Mouse (Mus musculus): ENCODE measurements around the gene Tomm6. TPM values are rescaled to one million over a fixed set of nuclear protein-coding genes. Genes with fewer than 3 reads are reported as not detected.
A peak's percentile ranks its signal among the peaks of the same experiment; 100 is the strongest.

Gene Tomm6
- polyA plus RNA-seq (2015; fragmentation: Nextera tagmentation; extraction: Ambion mirVana) = 426 and 427 TPM in 2 replicates

GRCm38 (mm10) chr17:47688344-47688607 lies at the start of gene Tomm6:
Gene Tomm6 (minus strand): TSS chr17:47688386.
- 0 out of 2 replicates have a peak, but pooled peaks cover 7% of the 10 kb centered on the region for H3K36me3 ChIP-seq (ENCODE audit: control insufficient read depth, insufficient read depth, low read length)
- peak within 1 kb of the TSS; percentile 87 for H3K27ac ChIP-seq (ENCODE audit: low read length)
- H3K27me3 ChIP-seq (replicated peaks; ENCODE audit: control insufficient read depth, insufficient read depth, low read length) = no peaks in the 10 kb centered on the region
- no peaks in the 10 kb centered on the region for H3K9me3 ChIP-seq (ENCODE audit: control insufficient read depth, low read length)
- peak within 1 kb of the TSS; percentile 91 for H3K4me3 ChIP-seq (ENCODE audit: low read length)
- peak within 1 kb of the TSS; percentile 97 for H3K4me2 ChIP-seq (ENCODE audit: low read depth, low read length)
- 1% methylated on average over 9 of the region's 9 CpGs for WGBS
- peak within 1 kb of the TSS; percentile 86 for H3K9ac ChIP-seq (ENCODE audit: low read depth, low read length)
- H3K4me1 ChIP-seq (ENCODE audit: control insufficient read depth, insufficient read depth, low read length) = peaks cover 10% of the 10 kb centered on the region; the same call in 1 of the 2 replicates
- ATAC-seq = no peak

GRCm38 (mm10) chr17:47737271-47738065 lies 49.3 kb upstream of the Tomm6 start:
- H3K4me2 ChIP-seq (ENCODE audit: low read depth, low read length) = peak overlapping the region; percentile 94
- no peaks in the 10 kb centered on the region for H3K27me3 ChIP-seq (replicated peaks; ENCODE audit: control insufficient read depth, insufficient read depth, low read length)
- 1% methylated on average over 49 of the region's 60 CpGs for WGBS
- H3K4me3 ChIP-seq (ENCODE audit: low read length) = peak overlapping the region; percentile 77
- peak; percentile 87 for ATAC-seq
- H3K27ac ChIP-seq (ENCODE audit: low read length) = peak overlapping the region; percentile 94
- no peaks in the 10 kb centered on the region for H3K36me3 ChIP-seq (ENCODE audit: control insufficient read depth, insufficient read depth, low read length)
- peaks cover 24% of the 10 kb centered on the region for H3K4me1 ChIP-seq (ENCODE audit: control insufficient read depth, insufficient read depth, low read length)
- peak overlapping the region; percentile 80 for H3K9ac ChIP-seq (ENCODE audit: low read depth, low read length)
- no peaks in the 10 kb centered on the region for H3K9me3 ChIP-seq (ENCODE audit: control insufficient read depth, low read length)

- ATAC-seq = peak; percentile 67
- Histone ChIP-seq H3K27me3 (replicated peaks; ENCODE audit: control insufficient read depth, insufficient read depth, low read length) (no peaks in the 10 kb centered on the region), H3K9ac (ENCODE audit: low read depth, low read length) (peak within 1 kb of the TSS; percentile 80), H3K9me3 (ENCODE audit: control insufficient read depth, low read length) (no peaks in the 10 kb centered on the region), H3K36me3 (ENCODE audit: control insufficient read depth, insufficient read depth, low read length) (no peaks in the 10 kb centered on the region), H3K4me2 (ENCODE audit: low read depth, low read length) (peak within 1 kb of the TSS; percentile 94), H3K27ac (ENCODE audit: low read length) (peak within 1 kb of the TSS; percentile 94), H3K4me1 (ENCODE audit: control insufficient read depth, insufficient read depth, low read length) (peaks cover 24% of the 10 kb centered on the region), H3K4me3 (ENCODE audit: low read length) (peak within 1 kb of the TSS; percentile 77)
- WGBS = under 1% methylated on average over 45 of the region's 47 CpGs
These were observed 48.7 kb upstream of the Tomm6 start, which contains the start of gene Tfeb for GRCm38 (mm10) chr17:47736856-47737255. Gene Tfeb (plus strand): TSS chr17:47737030.

DNA sequence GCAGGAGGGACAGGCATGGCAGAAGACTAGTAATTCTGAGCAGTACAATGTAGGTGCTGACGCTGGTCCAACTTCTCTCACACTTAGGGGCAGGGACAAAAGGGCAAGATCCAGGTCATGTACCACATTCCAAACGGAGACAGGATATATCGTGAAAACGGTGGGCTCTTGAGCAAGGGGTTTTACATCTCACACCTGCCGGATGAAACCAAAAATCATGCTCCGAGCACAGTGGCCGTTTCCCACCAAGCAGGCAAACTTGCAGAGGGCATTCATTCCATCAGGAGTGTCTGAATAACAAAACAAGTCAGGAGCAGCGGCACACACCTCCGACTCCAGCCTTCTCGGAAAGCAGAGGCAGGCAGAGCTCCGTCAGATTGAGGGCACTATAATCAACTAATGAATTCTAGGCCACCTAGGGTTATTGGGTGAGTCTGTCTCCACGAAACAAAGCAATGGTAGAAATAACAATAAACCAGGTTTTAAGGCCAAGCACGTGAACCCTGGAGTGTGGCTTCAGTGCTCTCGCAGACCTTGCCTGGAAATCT lies 47.4 kb upstream of the Tomm6 start:
- Histone ChIP-seq H3K36me3 (ENCODE audit: control insufficient read depth, insufficient read depth, low read length) (no peaks in the 10 kb centered on the region), H3K9me3 (ENCODE audit: control insufficient read depth, low read length) (no peaks in the 10 kb centered on the region), H3K4me2 (ENCODE audit: low read depth, low read length) (no peak overlapping the region), H3K27ac (ENCODE audit: low read length) (no peak overlapping the region), H3K4me1 (ENCODE audit: control insufficient read depth, insufficient read depth, low read length) (peaks cover 15% of the 10 kb centered on the region), H3K9ac (ENCODE audit: low read depth, low read length) (no peak overlapping the region), H3K4me3 (ENCODE audit: low read length) (no peak overlapping the region), H3K27me3 (replicated peaks; ENCODE audit: control insufficient read depth, insufficient read depth, low read length) (no peaks in the 10 kb centered on the region)
- ATAC-seq = no peak
- WGBS = 76% methylated on average over 14 of the region's 14 CpGs

DNA sequence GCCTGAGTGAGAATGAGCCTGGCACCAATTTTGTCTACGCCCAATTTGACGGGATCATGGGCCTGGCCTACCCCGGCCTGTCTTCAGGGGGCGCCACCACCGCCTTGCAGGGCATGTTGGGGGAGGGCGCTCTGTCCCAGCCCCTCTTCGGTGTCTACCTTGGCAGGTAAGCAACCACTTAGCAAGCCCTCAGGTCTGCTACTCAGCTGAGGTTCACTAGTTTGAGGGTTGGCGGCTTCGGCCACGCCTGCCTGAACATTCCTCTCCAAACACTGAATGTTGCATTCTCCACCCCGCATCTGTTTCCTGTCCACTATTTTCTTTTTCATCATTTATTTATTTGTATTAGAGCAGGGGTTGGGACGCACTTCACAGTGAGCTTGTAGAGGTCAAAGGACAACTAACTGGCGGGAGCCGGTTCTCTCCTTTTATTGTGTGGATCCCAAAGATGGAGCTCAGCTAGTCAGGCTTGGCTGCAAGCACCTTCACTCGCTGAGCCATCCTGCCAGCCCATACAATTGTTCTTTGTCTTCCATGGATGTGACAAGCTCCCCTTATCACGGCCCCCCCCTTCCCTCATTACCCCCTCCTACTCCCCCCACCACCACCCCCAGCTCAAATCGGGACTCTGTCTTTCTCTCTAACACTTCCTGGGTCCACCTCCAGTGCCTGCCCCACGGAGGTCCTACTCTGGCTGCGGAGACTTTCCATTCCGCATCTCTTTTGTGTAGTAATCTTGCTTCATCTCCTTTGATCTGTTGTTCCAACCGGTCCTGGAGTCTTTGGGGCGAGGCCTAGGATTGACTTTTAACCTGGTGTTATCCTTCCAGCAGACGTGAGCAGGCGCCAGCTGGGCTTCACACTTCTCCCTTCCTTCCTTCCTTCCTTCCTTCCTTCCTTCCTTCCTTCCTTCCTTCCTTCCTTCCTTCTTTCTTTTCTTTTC lies 42.7 kb upstream of the Tomm6 start:
- no peaks in the 10 kb centered on the region for H3K4me1 ChIP-seq (ENCODE audit: control insufficient read depth, insufficient read depth, low read length)
- H3K4me3 ChIP-seq (ENCODE audit: low read length) = no peak overlapping the region
- no peaks in the 10 kb centered on the region for H3K27me3 ChIP-seq (replicated peaks; ENCODE audit: control insufficient read depth, insufficient read depth, low read length)
- ATAC-seq = peak; percentile 5; the same call in 1 of the 2 replicates
- 51% methylated on average over 24 of the region's 24 CpGs for WGBS
- no peak overlapping the region for H3K27ac ChIP-seq (ENCODE audit: low read length)
- H3K9ac ChIP-seq (ENCODE audit: low read depth, low read length) = no peak overlapping the region
- H3K4me2 ChIP-seq (ENCODE audit: low read depth, low read length) = no peak overlapping the region
- no peaks in the 10 kb centered on the region for H3K9me3 ChIP-seq (ENCODE audit: control insufficient read depth, low read length)
- no peaks in the 10 kb centered on the region for H3K36me3 ChIP-seq (ENCODE audit: control insufficient read depth, insufficient read depth, low read length)

DNA sequence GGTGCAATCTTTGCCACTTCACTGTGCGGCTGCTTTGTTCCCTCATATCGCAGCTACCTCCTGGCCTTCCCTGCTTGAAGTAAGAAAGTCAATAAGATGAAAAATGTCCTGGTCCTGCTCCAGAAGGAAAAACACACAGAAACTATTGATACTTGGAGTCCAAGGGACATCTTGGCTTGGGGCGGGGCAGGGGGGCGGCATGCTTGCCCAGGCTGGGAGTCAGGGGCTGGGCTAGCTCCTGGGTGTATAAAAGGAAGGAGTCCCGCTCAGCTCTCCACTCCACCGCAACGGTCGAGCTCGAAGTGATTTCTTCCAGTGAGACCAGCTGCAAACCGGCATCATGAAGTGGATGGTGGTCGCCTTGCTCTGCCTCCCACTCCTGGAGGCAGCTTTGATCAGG lies 38.4 kb upstream of the Tomm6 start, which contains the start of gene Pgc:
Gene Pgc, plus strand, starts transcription at position 277 of the 400 bp plus-strand sequence.
- H3K4me1 ChIP-seq (ENCODE audit: control insufficient read depth, insufficient read depth, low read length) = no peaks in the 10 kb centered on the region
- no peaks in the 10 kb centered on the region for H3K27me3 ChIP-seq (replicated peaks; ENCODE audit: control insufficient read depth, insufficient read depth, low read length)
- no peak for ATAC-seq
- no peak within 1 kb of the TSS for H3K9ac ChIP-seq (ENCODE audit: low read depth, low read length)
- H3K9me3 ChIP-seq (ENCODE audit: control insufficient read depth, low read length) = no peaks in the 10 kb centered on the region
- WGBS = 69% methylated on average over 11 of the region's 11 CpGs
- no peak within 1 kb of the TSS for H3K4me2 ChIP-seq (ENCODE audit: low read depth, low read length)
- H3K27ac ChIP-seq (ENCODE audit: low read length) = no peak within 1 kb of the TSS
- no peak within 1 kb of the TSS for H3K4me3 ChIP-seq (ENCODE audit: low read length)
- H3K36me3 ChIP-seq (ENCODE audit: control insufficient read depth, insufficient read depth, low read length) = no peaks in the 10 kb centered on the region

DNA sequence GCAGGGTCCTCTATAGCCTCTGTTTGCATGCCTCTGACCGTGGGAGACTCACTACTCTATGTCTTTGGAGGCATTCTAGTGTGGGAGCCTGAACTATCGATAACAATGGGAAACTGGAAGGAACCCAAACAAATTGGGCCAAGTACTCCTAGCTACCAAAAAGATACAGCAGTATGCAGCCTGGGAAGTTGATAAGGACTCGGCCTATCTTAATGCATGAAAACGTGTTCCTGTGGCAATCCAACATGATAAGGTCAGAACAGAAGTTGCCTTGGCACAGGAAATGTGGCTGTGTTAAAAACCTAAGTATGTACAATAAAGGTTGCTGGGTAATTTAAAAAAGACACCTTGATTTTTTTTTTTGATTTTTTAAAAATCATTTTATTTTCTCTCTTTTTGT lies 33.0 kb upstream of the Tomm6 start:
- Histone ChIP-seq H3K27ac (ENCODE audit: low read length) (no peak overlapping the region), H3K4me2 (ENCODE audit: low read depth, low read length) (no peak overlapping the region), H3K4me1 (ENCODE audit: control insufficient read depth, insufficient read depth, low read length) (no peaks in the 10 kb centered on the region), H3K9ac (ENCODE audit: low read depth, low read length) (no peak overlapping the region), H3K4me3 (ENCODE audit: low read length) (no peak overlapping the region), H3K9me3 (ENCODE audit: control insufficient read depth, low read length) (no peaks in the 10 kb centered on the region), H3K36me3 (ENCODE audit: control insufficient read depth, insufficient read depth, low read length) (no peaks in the 10 kb centered on the region), H3K27me3 (replicated peaks; ENCODE audit: control insufficient read depth, insufficient read depth, low read length) (no peaks in the 10 kb centered on the region)
- no peak for ATAC-seq
- 83% methylated on average over 4 of the region's 4 CpGs for WGBS

- no peaks in the 10 kb centered on the region for H3K27me3 ChIP-seq (replicated peaks; ENCODE audit: control insufficient read depth, insufficient read depth, low read length)
- ATAC-seq = no peak
- H3K9me3 ChIP-seq (ENCODE audit: control insufficient read depth, low read length) = no peaks in the 10 kb centered on the region
- H3K4me3 ChIP-seq (ENCODE audit: low read length) = no peak overlapping the region
- H3K36me3 ChIP-seq (ENCODE audit: control insufficient read depth, insufficient read depth, low read length) = no peaks in the 10 kb centered on the region
- no peak overlapping the region for H3K4me2 ChIP-seq (ENCODE audit: low read depth, low read length)
- H3K27ac ChIP-seq (ENCODE audit: low read length) = no peak overlapping the region
- 56% methylated on average over 3 of the region's 3 CpGs for WGBS
- no peak overlapping the region for H3K9ac ChIP-seq (ENCODE audit: low read depth, low read length)
- H3K4me1 ChIP-seq (ENCODE audit: control insufficient read depth, insufficient read depth, low read length) = peaks cover 3% of the 10 kb centered on the region; the same call in 1 of the 2 replicates
These were observed 26.9 kb upstream of the Tomm6 start for GRCm38 (mm10) chr17:47715037-47715436.
